ENCODE assay signal across 26 mouse cellular contexts in genomic region chr9:70493038-70493437, GRCm38 (mm10). TPM values are rescaled to one million over a fixed set of nuclear protein-coding genes. Genes with fewer than 3 reads are reported as not detected.
A peak's percentile ranks its signal among the peaks of the same experiment; 100 is the strongest.
DNase-seq lines count a peak whose midpoint lies in the region; ATAC-seq and TF ChIP-seq lines count a peak whose summit lies in the region.
"Had no signal": no experiment of that assay in that cellular context is flagged by ENCODE, and none has a peak within 500 bp of the region (broad histone marks: within the 10 kb centered on the region; RNA-seq: fewer than 3 reads in every experiment).

No protein-coding gene starts in this region.

- intact Hi-C loops in left cerebral cortex, postnatal 4 days (cut with DNase I), result no loop called here

- DNase-seq in MEL (ENCODE audit: low read depth, low spot score), result no peak
- DNase-seq in liver, embryonic 11.5 days (ENCODE audit: low spot score), result no peak
- no peak for DNase-seq in liver, embryonic 14.5 days (ENCODE audit: low read depth in 3 of 3, low spot score in 3 of 3)
- no peak for DNase-seq in frontal cortex, adult 2 months (ENCODE audit: extremely low spot score in 1 of 2, low spot score in 1 of 2)
- no peak for DNase-seq in left cerebral cortex, postnatal 4 days
- no peak for DNase-seq in kidney, postnatal 10 days
- DNase-seq: adrenal gland, adult 8-10 months; adrenal gland, postnatal 36 days; cerebellum, adult 18-20 months; cerebellum, adult 9-10 months; cerebellum, postnatal 14 days; gastrocnemius, adult 2 months; gastrocnemius, postnatal 14 days; heart, adult 18-20 months; heart, postnatal 4 days had no signal

- peak in 1 of 2 experiments; percentile 6; a peak in 1 of 4 replicates for TF ChIP-seq POLR2A in MEL (IDR thresholded peaks at IDR 0.05; ENCODE audit: control insufficient read depth in 1 of 2, insufficient read depth in 1 of 2, low read depth in 1 of 2, low read length in 2 of 2, poor library complexity in 1 of 2)

- H3K27me3 ChIP-seq in MEL (ENCODE audit: control insufficient read depth in 1 of 2, insufficient read depth in 2 of 2, low read length in 2 of 2), result no peaks in the 10 kb centered on the region
- H3K27me3 ChIP-seq in liver, embryonic 11.5 days (replicated peaks; ENCODE audit: control insufficient read depth, insufficient read depth, low read length), result no peaks in the 10 kb centered on the region
- H3K27me3 ChIP-seq in liver, embryonic 14.5 days (ENCODE audit: control insufficient read depth, insufficient read depth, low read length), result no peaks in the 10 kb centered on the region
- H3K27me3 ChIP-seq: forebrain, embryonic 13.5 days; heart, embryonic 13.5 days had no signal

- H3K27ac ChIP-seq in MEL (ENCODE audit: control insufficient read depth, low read depth, low read length), result no peak overlapping the region; the same call in 1 of the 2 replicates
- no peak overlapping the region for H3K27ac ChIP-seq in liver, embryonic 11.5 days (ENCODE audit: low read depth, low read length)
- H3K27ac ChIP-seq in liver, embryonic 14.5 days, result no peak overlapping the region
- H3K27ac ChIP-seq: forebrain, embryonic 10.5 days; forebrain, embryonic 13.5 days; heart, embryonic 10.5 days; heart, embryonic 13.5 days; hindbrain, embryonic 14.5 days; hindbrain, postnatal 0 days had no signal

- no peak overlapping the region for H3K9ac ChIP-seq in MEL (ENCODE audit: control insufficient read depth, low read depth, low read length, poor library complexity, severe bottlenecking)
- no peak overlapping the region for H3K9ac ChIP-seq in liver, embryonic 11.5 days (ENCODE audit: low read depth, low read length)
- no peak overlapping the region for H3K9ac ChIP-seq in liver, embryonic 14.5 days (replicated peaks)
- H3K9ac ChIP-seq: forebrain, embryonic 13.5 days; heart, embryonic 13.5 days; hindbrain, embryonic 14.5 days had no signal

- WGBS in liver, embryonic 11.5 days, result 61% methylated on average over 2 of the region's 2 CpGs
- 29% methylated on average over 2 of the region's 2 CpGs for WGBS in liver, embryonic 14.5 days (ENCODE audit: insufficient replicate concordance)

- peak; percentile 79 for ATAC-seq in liver, embryonic 11.5 days (replicated peaks; ENCODE audit: low FRiP score)
- peak; percentile 60; the same call in 1 of the 2 replicates for ATAC-seq in liver, embryonic 14.5 days (ENCODE audit: insufficient read depth)
- ATAC-seq in megakaryocyte progenitor cell, adult 5-6 weeks (replicated peaks; ENCODE audit: poor library complexity), result peak; percentile 26; the same call in 1 of the 2 replicates
- ATAC-seq: activated CD4-positive, CD25-positive, alpha-beta regulatory T cell, adult 4 months; CD4-positive, CD25-positive, alpha-beta regulatory T cell, adult 4 months; forebrain, embryonic 13.5 days; forebrain, embryonic 16.5 days; hindbrain, postnatal 0 days; inflammation-experienced regulatory T-cells, adult 6 months had no signal

- peak overlapping the region; percentile 2; the same call in 1 of the 2 replicates for H3K4me2 ChIP-seq in liver, embryonic 11.5 days
- H3K4me2 ChIP-seq in liver, embryonic 14.5 days (ENCODE audit: low read depth), result peak overlapping the region; percentile 11
- H3K4me2 ChIP-seq: forebrain, embryonic 13.5 days; heart, embryonic 13.5 days; hindbrain, embryonic 14.5 days had no signal

- H3K4me1 ChIP-seq in MEL (ENCODE audit: control insufficient read depth in 1 of 2, insufficient read depth in 2 of 2, low read length in 2 of 2), result peaks cover 13 to 17% of the 10 kb centered on the region in 2 experiments
- peaks cover 17% of the 10 kb centered on the region for H3K4me1 ChIP-seq in liver, embryonic 11.5 days (replicated peaks; ENCODE audit: control insufficient read depth, insufficient read depth, low read length)
- peaks cover 15 to 17% of the 10 kb centered on the region in 2 experiments for H3K4me1 ChIP-seq in liver, embryonic 14.5 days (replicated peaks; ENCODE audit: control insufficient read depth in 2 of 2, insufficient read depth in 2 of 2, low read length in 1 of 2)
- H3K4me1 ChIP-seq: forebrain, embryonic 10.5 days; forebrain, embryonic 13.5 days had no signal

- peak; percentile 23 to 38; a peak in 2 of 4 replicates for TF ChIP-seq EP300 in MEL (IDR thresholded peaks at IDR 0.05; ENCODE audit: low read depth in 1 of 2, low read length in 2 of 2)
- TF ChIP-seq EP300 in liver, embryonic 14.5 days (IDR thresholded peaks at IDR 0.05; ENCODE audit: low read depth), result 0 out of 2 replicates have a peak, but pooled peaks have one; percentile 14

- no peaks in the 10 kb centered on the region for H3K9me3 ChIP-seq in MEL (replicated peaks; ENCODE audit: insufficient read depth, low read length)
- H3K9me3 ChIP-seq in liver, embryonic 11.5 days (ENCODE audit: control insufficient read depth, low read length), result no peaks in the 10 kb centered on the region
- no peaks in the 10 kb centered on the region for H3K9me3 ChIP-seq in liver, embryonic 14.5 days (ENCODE audit: control insufficient read depth, low read length)
- H3K9me3 ChIP-seq: forebrain, embryonic 10.5 days; forebrain, embryonic 13.5 days; heart, embryonic 10.5 days; heart, embryonic 13.5 days had no signal

- TF ChIP-seq RAD21 in MEL (IDR thresholded peaks at IDR 0.05; ENCODE audit: low read depth, low read length), result no peak

- peaks cover 38% of the 10 kb centered on the region for H3K79me2 ChIP-seq in MEL (ENCODE audit: control insufficient read depth, insufficient read depth, low read length, poor library complexity)

- H3K4me3 ChIP-seq in MEL (ENCODE audit: control insufficient read depth in 1 of 2, insufficient read depth in 1 of 2, low read depth in 2 of 2, low read length in 2 of 2), result no peak overlapping the region
- no peak overlapping the region for H3K4me3 ChIP-seq in liver, embryonic 11.5 days (ENCODE audit: low read depth, low read length)
- no peak overlapping the region for H3K4me3 ChIP-seq in liver, embryonic 14.5 days (ENCODE audit: insufficient read depth in 1 of 2, low read depth in 2 of 2, low read length in 2 of 2)
- H3K4me3 ChIP-seq: forebrain, embryonic 10.5 days; forebrain, embryonic 13.5 days; gastrocnemius, adult 2 months; heart, embryonic 10.5 days; heart, embryonic 13.5 days had no signal

- TF ChIP-seq CTCF in MEL (IDR thresholded peaks at IDR 0.05 in 2 of 3, conservative IDR thresholded peaks at IDR 0.05 in 1 of 3; ENCODE audit: control insufficient read depth in 1 of 3, insufficient read depth in 1 of 3, low read depth in 2 of 3, low read length in 3 of 3, poor library complexity in 1 of 3, severe bottlenecking in 1 of 3), result no peak
- no peak for TF ChIP-seq CTCF in liver, embryonic 14.5 days (IDR thresholded peaks at IDR 0.05; ENCODE audit: low read depth)

- peaks cover 13 to 49% of the 10 kb centered on the region in 2 experiments for H3K36me3 ChIP-seq in MEL (ENCODE audit: control insufficient read depth in 1 of 2, insufficient read depth in 2 of 2, low read length in 2 of 2)
- H3K36me3 ChIP-seq in liver, embryonic 11.5 days (ENCODE audit: control insufficient read depth, insufficient read depth, low read length), result peaks cover 6% of the 10 kb centered on the region; the same call in 1 of the 2 replicates
- peaks cover 2% of the 10 kb centered on the region; the same call in 1 of the 2 replicates for H3K36me3 ChIP-seq in liver, embryonic 14.5 days (replicated peaks; ENCODE audit: control insufficient read depth, insufficient read depth, low read depth)

TF ChIP-seq in MEL, 35 proteins besides CTCF, POLR2A, EP300 and RAD21:
- TF ChIP-seq KAT2A (conservative IDR thresholded peaks at IDR 0.05; ENCODE audit: low read depth, low read length), result no peak
- TF ChIP-seq GATA1 (IDR thresholded peaks at IDR 0.05; ENCODE audit: low read depth, low read length), result peak; percentile 45
TF ChIP-seq in MEL: peak in this region for 1.

RNA-seq across cellular contexts. Expression of gene Rnf111, which starts 10.5 kb away (rescaled TPM):
- total RNA-seq in MEL (2012; rRNA removed), result 25.2 and 25.4 TPM in 2 replicates
- polyA plus RNA-seq in MEL (2012; ENCODE audit: insufficient read depth in 1 of 2, insufficient read length in 2 of 2, low read depth in 1 of 2, low replicate concordance in 2 of 2, missing spikeins in 1 of 2), result 10 to 100 TPM; 46.0 to 88.2 TPM
- polyA plus RNA-seq in liver, embryonic 11.5 days (2014; fragmentation: Nextera tagmentation; extraction: Ambion mirVana), result 22.9 and 23.3 TPM in 2 replicates
- 8.1 and 8.3 TPM in 2 replicates for polyA plus RNA-seq in liver, embryonic 14.5 days (2012; rRNA removed)
- polyA plus RNA-seq in liver, embryonic 14.5 days (2014; fragmentation: Nextera tagmentation; extraction: Ambion mirVana), result 6.1 and 7.2 TPM in 2 replicates
- 43.8 and 49.2 TPM in 2 replicates for total RNA-seq in megakaryocyte progenitor cell, adult 5-6 weeks (2015)
- total RNA-seq in megakaryocyte progenitor cell, adult 5-6 weeks (2017), result 22.0 and 31.2 TPM in 2 replicates
- polyA plus RNA-seq in frontal cortex, adult 2 months (2012; rRNA removed), result 36.3 TPM in 2 replicates
- 10 to 100 TPM; 43.3 to 47.0 TPM for total RNA-seq in left cerebral cortex, postnatal 4 days (2021)

RNA-seq across cellular contexts. Expression of gene Sltm, which starts 49.5 kb away (rescaled TPM):
- 44.0 and 54.6 TPM in 2 replicates for total RNA-seq in MEL (2012; rRNA removed)
- 10 to 100 TPM; 62.3 to 70.0 TPM for polyA plus RNA-seq in MEL (2012; ENCODE audit: insufficient read depth in 1 of 2, insufficient read length in 2 of 2, low read depth in 1 of 2, low replicate concordance in 2 of 2, missing spikeins in 1 of 2)
- 47.1 and 51.2 TPM in 2 replicates for polyA plus RNA-seq in liver, embryonic 11.5 days (2014; fragmentation: Nextera tagmentation; extraction: Ambion mirVana)
- polyA plus RNA-seq in liver, embryonic 14.5 days (2012; rRNA removed), result 7.9 and 17.2 TPM in 2 replicates
- 12.7 and 15.6 TPM in 2 replicates for polyA plus RNA-seq in liver, embryonic 14.5 days (2014; fragmentation: Nextera tagmentation; extraction: Ambion mirVana)
- total RNA-seq in megakaryocyte progenitor cell, adult 5-6 weeks (2015), result 87.6 and 105 TPM in 2 replicates
- total RNA-seq in megakaryocyte progenitor cell, adult 5-6 weeks (2017), result 75.6 and 111 TPM in 2 replicates
- polyA plus RNA-seq in frontal cortex, adult 2 months (2012; rRNA removed), result 59.4 and 68.5 TPM in 2 replicates
- 10 to 100 TPM; 65.0 to 72.0 TPM for total RNA-seq in left cerebral cortex, postnatal 4 days (2021)

Comparison
In these comparisons a context has a peak if more than half of its experiments do, and no peak if none do; other contexts are left out.
1. ATAC-seq: peak in every context shown above with its lines; median percentile 79 in liver, embryonic 11.5 days; 60 in liver, embryonic 14.5 days; 26 in megakaryocyte progenitor cell, adult 5-6 weeks.